17 mouse cellular contexts compared by ENCODE assay signal in the genomic region with DNA sequence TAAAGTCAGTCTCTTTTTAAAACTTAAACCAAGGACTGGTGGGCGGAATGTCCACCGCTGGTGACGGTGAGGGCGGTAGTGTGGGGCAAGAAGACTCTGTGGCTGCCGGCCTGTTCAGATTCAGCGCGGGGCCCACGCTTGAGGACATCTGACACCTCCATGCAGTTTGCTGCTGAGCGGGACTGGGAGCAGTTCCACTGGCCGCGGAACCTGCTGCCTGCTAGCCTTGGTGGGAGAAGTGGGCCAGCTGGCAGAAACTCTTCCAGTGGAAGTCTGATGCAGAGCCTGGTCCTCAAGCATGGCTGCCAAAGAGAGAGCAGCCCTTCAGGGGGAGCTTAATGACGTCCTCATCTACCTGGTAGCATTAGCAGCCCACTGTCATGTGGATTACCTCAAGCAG. TPM values are rescaled to one million over a fixed set of nuclear protein-coding genes. Genes with fewer than 3 reads are reported as not detected.
DNase-seq lines count a peak whose midpoint lies in the region; TF ChIP-seq lines count a peak whose summit lies in the region.
"Had no signal": no experiment of that assay in that cellular context is flagged by ENCODE, and none has a peak within 500 bp of the region (broad histone marks: within the 10 kb centered on the region; RNA-seq: fewer than 3 reads in every experiment).

No protein-coding gene starts in this region.

- H3K4me3 ChIP-seq in E14TG2a.4 (replicated peaks; ENCODE audit: low read length) = peak overlapping the region; percentile 32; the same call in 1 of the 2 replicates
- H3K4me3 ChIP-seq: embryonic facial prominence, embryonic 12.5 days; embryonic facial prominence, embryonic 15.5 days; hindbrain, embryonic 12.5 days; hindbrain, embryonic 15.5 days had no signal

- no peak for TF ChIP-seq CTCF in E14TG2a.4 (conservative IDR thresholded peaks at IDR 0.05; ENCODE audit: low read length)

- peaks cover 49% of the 10 kb centered on the region for H3K36me3 ChIP-seq in E14TG2a.4 (ENCODE audit: insufficient read depth, low read length)
- H3K36me3 ChIP-seq: hindbrain, embryonic 15.5 days had no signal

- no peaks in the 10 kb centered on the region for H3K9me3 ChIP-seq in E14TG2a.4 (ENCODE audit: low read length)
- H3K9me3 ChIP-seq: embryonic facial prominence, embryonic 12.5 days; embryonic facial prominence, embryonic 15.5 days; hindbrain, embryonic 12.5 days; hindbrain, embryonic 15.5 days had no signal

- intact Hi-C loops in gastrocnemius, postnatal 14 days (cut with DNase I; ENCODE audit: low total_unique reads) = no loop called here

- peak; percentile 22 for DNase-seq in cerebellum, adult 9-11 months
- DNase-seq in cerebellum, adult 11 months = no peak
- peak; percentile 48 to 63 for DNase-seq in cerebellum, postnatal 25 days
- no peak for DNase-seq in cerebellum, postnatal 4 days (ENCODE audit: low spot score in 2 of 2)
- peak; percentile 43 for DNase-seq in brain, adult 2 months (ENCODE audit: low read depth, low spot score)
- DNase-seq in gastrocnemius, postnatal 14 days = no peak
- DNase-seq: adrenal gland, postnatal 10 days; adrenal gland, postnatal 36 days; forebrain, postnatal 0 days; gastrocnemius, postnatal 10 days; heart, adult 11 months; kidney, adult 2 months had no signal

- H3K4me1 ChIP-seq in E14TG2a.4 (replicated peaks; ENCODE audit: low read depth, low read length) = peaks cover 38% of the 10 kb centered on the region
- H3K4me1 ChIP-seq: embryonic facial prominence, embryonic 12.5 days; embryonic facial prominence, embryonic 15.5 days; hindbrain, embryonic 12.5 days; hindbrain, embryonic 15.5 days had no signal

- no peaks in the 10 kb centered on the region for H3K27me3 ChIP-seq in E14TG2a.4 (ENCODE audit: insufficient read depth, low read length)
- H3K27me3 ChIP-seq: embryonic facial prominence, embryonic 12.5 days; embryonic facial prominence, embryonic 15.5 days; hindbrain, embryonic 12.5 days; hindbrain, embryonic 15.5 days had no signal

RNA-seq across cellular contexts. Expression of a gene that starts 21.9 kb away (rescaled TPM):
- 10 to 100 TPM; 15.9 to 19.0 TPM for total RNA-seq in gastrocnemius, postnatal 14 days (2021)

RNA-seq across cellular contexts. Expression of a gene that starts 48.7 kb away (rescaled TPM):
- 10 to 100 TPM; 10.3 to 10.6 TPM for total RNA-seq in gastrocnemius, postnatal 14 days (2021)

Comparison
In these comparisons a context has a peak if more than half of its experiments do, and no peak if none do; other contexts are left out.
1. DNase-seq: peak in cerebellum, adult 9-11 months (single experiment), cerebellum, postnatal 25 days (2 of 2) and brain, adult 2 months (single experiment); none in cerebellum, adult 11 months (single experiment), cerebellum, postnatal 4 days (0 of 2) and gastrocnemius, postnatal 14 days (single experiment).